Comparison of ENCODE assay signal across 12 mouse cellular contexts in the genomic region with DNA sequence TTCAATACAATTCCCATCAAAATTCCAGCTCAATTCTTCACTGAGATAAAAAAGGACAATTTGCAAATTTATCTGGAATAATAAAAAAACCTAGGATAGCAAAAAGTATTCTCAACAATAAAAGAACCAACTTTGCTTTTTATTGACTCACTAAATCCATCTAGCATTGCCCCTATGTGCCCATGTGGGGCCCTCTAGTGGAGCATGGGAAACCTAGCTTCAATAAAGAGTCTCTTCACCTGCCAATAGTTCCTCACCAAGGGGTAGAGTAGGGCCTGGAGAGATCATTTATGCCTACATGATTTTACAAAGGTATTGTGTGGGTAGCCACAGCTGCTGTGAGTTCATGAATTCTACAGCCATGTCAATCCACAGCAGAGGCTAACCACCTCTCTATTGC.
DNase-seq lines count a peak whose midpoint lies in the region; ATAC-seq and TF ChIP-seq lines count a peak whose summit lies in the region.
"Had no signal": no experiment of that assay in that cellular context is flagged by ENCODE, and none has a peak within 500 bp of the region (broad histone marks: within the 10 kb centered on the region; RNA-seq: fewer than 3 reads in every experiment).

No protein-coding gene starts in this region.

- H3K4me2 ChIP-seq in kidney, embryonic 16.5 days (replicated peaks; ENCODE audit: low read depth, low read length) = no peak overlapping the region

- ATAC-seq in kidney, embryonic 16.5 days (ENCODE audit: low FRiP score, low TSS enrichment) = no peak; the same call in 1 of the 2 replicates

- no peak overlapping the region for H3K9ac ChIP-seq in heart, adult 2 months (ENCODE audit: low read depth, low read length)
- H3K9ac ChIP-seq in kidney, embryonic 16.5 days (replicated peaks; ENCODE audit: low read length) = no peak overlapping the region

- no peaks in the 10 kb centered on the region for H3K9me3 ChIP-seq in kidney, embryonic 16.5 days (ENCODE audit: low read length)

- TF ChIP-seq EP300 in heart, adult 2 months (IDR thresholded peaks at IDR 0.05; ENCODE audit: insufficient read depth, low read depth, low read length) = no peak

- no peaks in the 10 kb centered on the region for H3K4me1 ChIP-seq in heart, adult 2 months (ENCODE audit: control insufficient read depth, insufficient read depth, low read length)
- no peaks in the 10 kb centered on the region for H3K4me1 ChIP-seq in bone marrow, adult 2 months (ENCODE audit: control insufficient read depth, insufficient read depth, low read length)
- H3K4me1 ChIP-seq in kidney, embryonic 16.5 days (ENCODE audit: insufficient read depth, low read length) = no peaks in the 10 kb centered on the region

- intact Hi-C loops in heart, adult 2 months (cut with DNase I) = no loop called here
- intact Hi-C loops in heart, postnatal 36 days (cut with DNase I) = no loop called here

- no peaks in the 10 kb centered on the region for H3K27me3 ChIP-seq in heart, adult 2 months (ENCODE audit: control insufficient read depth, insufficient read depth, low read length)
- no peaks in the 10 kb centered on the region for H3K27me3 ChIP-seq in splenic B cell, adult 2 months (ENCODE audit: control insufficient read depth, insufficient read depth, low read length, poor library complexity, severe bottlenecking)
- no peaks in the 10 kb centered on the region for H3K27me3 ChIP-seq in kidney, embryonic 16.5 days (ENCODE audit: insufficient read depth, low read length)

- no peaks in the 10 kb centered on the region for H3K79me2 ChIP-seq in heart, adult 2 months (replicated peaks; ENCODE audit: control insufficient read depth, insufficient read depth, low read length)

- peaks cover 2% of the 10 kb centered on the region; the same call in 1 of the 2 replicates for H3K36me3 ChIP-seq in heart, adult 2 months (ENCODE audit: control insufficient read depth, insufficient read depth, low read length)
- no peaks in the 10 kb centered on the region for H3K36me3 ChIP-seq in splenic B cell, adult 2 months (ENCODE audit: control insufficient read depth, insufficient read depth, low read length, poor library complexity, severe bottlenecking)
- no peaks in the 10 kb centered on the region for H3K36me3 ChIP-seq in kidney, embryonic 16.5 days (ENCODE audit: insufficient read depth, low read length)

- H3K4me3 ChIP-seq in heart, adult 2 months = no peak overlapping the region
- H3K4me3 ChIP-seq in bone marrow, adult 2 months (replicated peaks; ENCODE audit: control insufficient read depth, low read depth, low read length) = no peak overlapping the region
- H3K4me3 ChIP-seq in kidney, embryonic 16.5 days (ENCODE audit: low read length) = no peak overlapping the region
- H3K4me3 ChIP-seq: myocyte had no signal

- no peak for TF ChIP-seq POLR2A in heart, adult 2 months (IDR thresholded peaks at IDR 0.05; ENCODE audit: insufficient read depth, low read depth, low read length)
- no peak for TF ChIP-seq POLR2A in bone marrow, adult 2 months (IDR thresholded peaks at IDR 0.05; ENCODE audit: borderline replicate concordance, control insufficient read depth, low read depth, low read length)

- no peak for DNase-seq in heart, adult 2 months
- DNase-seq in heart, postnatal 36 days = no peak
- DNase-seq in retina, embryonic 14.5 days (ENCODE audit: low spot score) = peak; percentile 23
- no peak for DNase-seq in retina, postnatal 1 day
- peak; percentile 30 for DNase-seq in splenic B cell, adult 2 months (ENCODE audit: low read depth, low spot score)
- no peak for DNase-seq in layer of hippocampus, postnatal 10 days (ENCODE audit: low spot score in 2 of 2)
- DNase-seq: adrenal gland, postnatal 36 days; cerebellum, postnatal 14 days; lung, postnatal 4 days had no signal

- no peak overlapping the region for H3K27ac ChIP-seq in heart, adult 2 months
- no peak overlapping the region for H3K27ac ChIP-seq in bone marrow, adult 2 months (ENCODE audit: control insufficient read depth, insufficient read depth, low read depth, low read length, poor library complexity)
- H3K27ac ChIP-seq in kidney, embryonic 16.5 days (ENCODE audit: low read length) = no peak overlapping the region

- peak; percentile 47 for TF ChIP-seq CTCF in heart, adult 2 months (IDR thresholded peaks at IDR 0.05)
- TF ChIP-seq CTCF in bone marrow, adult 2 months (IDR thresholded peaks at IDR 0.05; ENCODE audit: control insufficient read depth, insufficient read depth, low read length) = 0 out of 2 replicates have a peak, but pooled peaks have one; percentile 6

Comparison
In these comparisons a context has a peak if more than half of its experiments do, and no peak if none do; other contexts are left out.
1. DNase-seq: peak in retina, embryonic 14.5 days (single experiment) and splenic B cell, adult 2 months (single experiment); none in heart, adult 2 months (0 of 2), heart, postnatal 36 days (0 of 2), retina, postnatal 1 day (single experiment) and layer of hippocampus, postnatal 10 days (0 of 2).